Mouse (Mus musculus) layer of hippocampus, postnatal 25 days (tissue): Measurements from ENCODE around the gene Adamts5. TPM values are rescaled to one million over a fixed set of nuclear protein-coding genes. Genes with fewer than 3 reads are reported as not detected.
A peak's percentile ranks its signal among the peaks of the same experiment; 100 is the strongest.

ENCODE experiments used
- DNase-seq, 2 experiments: peaks; one replicate each; pipeline ENCODE4 v3.0.0; 2022; ENCODE audit warnings: mixed read lengths in 2 of 2, low spot score in 1 of 2; ENCODE audit errors: extremely low spot score in 1 of 2
- total RNA-seq, 2 experiments: library from RNA; stranded (reverse); gene quantifications; 2 replicates each; pipeline ENCODE4 v1.2.3; 2021

Gene Adamts5
- total RNA-seq, 2 experiments from 2014 or later, result 0.69 to 0.73 TPM

- no peak for DNase-seq
These were observed 74.6 kb downstream of the Adamts5 start for GRCm38 (mm10) chr16:85827066-85827465.

GRCm38 (mm10) chr16:85822330-85822916, 79.2 kb downstream of the Adamts5 start:
- no peak for DNase-seq

- no peak for DNase-seq
These were observed 81.7 kb downstream of the Adamts5 start for GRCm38 (mm10) chr16:85819808-85820458.

GRCm38 (mm10) chr16:85814116-85814515, 87.5 kb downstream of the Adamts5 start:
- DNase-seq, result no peak

- peak; percentile 45 to 78 for DNase-seq
These were observed 94.0 kb downstream of the Adamts5 start for GRCm38 (mm10) chr16:85807626-85808025.

- peak in 1 of 2 experiments; percentile 71 for DNase-seq
These were observed 94.6 kb downstream of the Adamts5 start for GRCm38 (mm10) chr16:85807072-85807471.

Other genes starting within 250 kb of the Adamts5 start
- gene Adamts1, start 98.7 kb downstream of the Adamts5 start, total RNA-seq, result 10 to 100 TPM; 23.1 to 24.2 TPM